Mouse (Mus musculus) heart, embryonic 14.5 days (tissue): Measurements from ENCODE around the gene Asb1. TPM values are rescaled to one million over a fixed set of nuclear protein-coding genes. Genes with fewer than 3 reads are reported as not detected.

ENCODE experiments used
- ATAC-seq: fragments of 200-750 bp; cut with Nextera tagmentation; 2 replicates; pipeline ENCODE4 v1.8.0; 2017; ENCODE audit warnings: low read depth, moderate TSS enrichment; ENCODE audit not compliant: insufficient number of reproducible peaks, insufficient read depth, low FRiP score
- H3K27ac ChIP-seq, 2 experiments: fragments of 200-500 bp in 1 of 2; fragments of 300-500 bp in 1 of 2; sonication (generic) in 1 of 2; replicated peaks in 1 of 2; 2 replicates each; pipeline ENCODE4 v1.5.1; 2012 to 2014; ENCODE audit warnings: low read depth in 2 of 2, low read length in 2 of 2, control low read depth in 1 of 2, mild to moderate bottlenecking in 1 of 2, mixed read lengths in 1 of 2; ENCODE audit not compliant: control insufficient read depth in 1 of 2, insufficient read depth in 1 of 2
- H3K27me3 ChIP-seq: fragments of 300-500 bp; sonication (generic); 2 replicates; pipeline ENCODE4 v1.6.1; 2014; ENCODE audit warnings: mild to moderate bottlenecking, low read length, control low read depth; ENCODE audit not compliant: control insufficient read depth, insufficient read depth
- H3K36me3 ChIP-seq: fragments of 300-500 bp; sonication (generic); 2 replicates; pipeline ENCODE4 v1.6.1; 2014; ENCODE audit warnings: mild to moderate bottlenecking, control low read depth, low read length, mixed read lengths; ENCODE audit not compliant: control insufficient read depth, insufficient read depth
- H3K4me1 ChIP-seq, 2 experiments: fragments of 200-500 bp in 1 of 2; fragments of 300-500 bp in 1 of 2; sonication (generic) in 1 of 2; 2 replicates each; pipeline ENCODE4 v1.6.1; 2012 to 2014; ENCODE audit warnings: low read length in 2 of 2, control low read depth in 1 of 2, mixed read lengths in 1 of 2; ENCODE audit not compliant: control insufficient read depth in 2 of 2, insufficient read depth in 2 of 2
- H3K4me2 ChIP-seq: fragments of 300-500 bp; sonication (generic); 2 replicates; pipeline ENCODE4 v1.6.1; 2014; ENCODE audit warnings: mild to moderate bottlenecking, low read length
- H3K4me3 ChIP-seq, 2 experiments: fragments of 200-500 bp in 1 of 2; fragments of 300-500 bp in 1 of 2; sonication (generic) in 1 of 2; 2 replicates each; pipeline ENCODE4 v1.5.1; 2012 to 2014; ENCODE audit warnings: low read length in 2 of 2, mild to moderate bottlenecking in 2 of 2, control low read depth in 1 of 2, low read depth in 1 of 2, moderate library complexity in 1 of 2; ENCODE audit not compliant: control insufficient read depth in 1 of 2, insufficient read depth in 1 of 2
- H3K9ac ChIP-seq: fragments of 300-500 bp; sonication (generic); 2 replicates; pipeline ENCODE4 v1.6.1; 2014; ENCODE audit warnings: mild to moderate bottlenecking, low read length
- H3K9me3 ChIP-seq: fragments of 300-500 bp; sonication (generic); 2 replicates; pipeline ENCODE4 v1.6.1; 2016; ENCODE audit warnings: low read length, control low read depth; ENCODE audit not compliant: control insufficient read depth
- WGBS: fragments of 180-500 bp; shearing (Covaris S2); extraction: QIAGEN DNeasy Blood & Tissue Kit; methylation state at CpG from one replicate; pipeline ENCODE4 v1.1.7; 2014; 5-methylcytosine and 5-hydroxymethylcytosine counted together
- polyA plus RNA-seq: library from polyadenylated mRNA; unstranded; fragments of >200 nt; fragmentation: Nextera tagmentation; extraction: Ambion mirVana; gene quantifications from 2 replicates; pipeline ENCODE4 v1.2.1, GENCODE M21; 2014

The Asb1 gene
- polyA plus RNA-seq, 1 experiment from 2014 or later: 5.7 TPM

DNA sequence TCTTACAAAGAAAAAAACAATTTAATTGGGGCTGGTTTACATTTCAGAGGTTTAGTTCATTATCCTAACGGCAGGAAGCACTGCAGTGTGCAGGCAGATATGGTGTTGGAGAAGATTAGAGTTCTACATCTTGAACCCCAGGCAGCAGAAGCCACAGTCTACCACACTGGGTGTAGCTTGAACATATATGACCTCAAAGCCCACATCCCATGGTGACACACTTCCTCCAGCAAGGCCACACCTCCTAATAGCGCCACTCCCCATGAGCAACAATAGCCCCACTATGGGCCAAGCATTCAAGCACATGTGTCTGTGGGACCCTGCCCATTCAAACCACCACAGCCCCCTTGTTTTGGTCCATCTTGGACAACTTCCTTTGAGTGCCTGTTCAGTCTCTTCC, 26.9 kb downstream of the Asb1 start:
- Histone ChIP-seq H3K36me3 (no peaks in the 10 kb centered on the region), H3K4me2 (no peak overlapping the region), H3K9ac (no peak overlapping the region), H3K27me3 (no peaks in the 10 kb centered on the region), H3K4me1 (no peaks in the 10 kb centered on the region), H3K27ac (no peak overlapping the region), H3K4me3 (no peak overlapping the region), H3K9me3 (no peaks in the 10 kb centered on the region)
- ATAC-seq: no peak
- WGBS: 64% methylated on average over 2 of the region's 2 CpGs

DNA sequence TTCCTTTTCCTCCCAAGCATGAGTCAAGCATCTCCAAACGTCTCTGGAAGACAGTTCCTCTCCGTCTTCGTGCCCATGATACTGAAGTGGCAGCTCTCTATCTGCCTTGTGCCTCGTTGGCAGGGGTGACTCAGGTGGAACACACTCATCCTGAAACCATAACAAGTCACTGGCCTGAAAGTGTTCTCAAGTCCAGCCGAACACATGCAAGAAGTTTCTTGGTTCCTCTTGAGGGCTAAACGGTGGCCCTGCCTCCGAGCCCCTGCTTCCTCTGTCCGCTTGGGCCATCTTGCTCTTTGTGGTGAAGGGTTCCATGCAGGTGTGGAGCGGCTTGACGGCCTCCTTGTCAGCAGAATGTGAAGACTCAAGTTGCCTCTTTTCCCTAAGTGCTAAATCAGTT, 32.1 kb downstream of the Asb1 start:
- Histone ChIP-seq H3K27ac (no peak overlapping the region), H3K27me3 (no peaks in the 10 kb centered on the region), H3K9ac (no peak overlapping the region), H3K4me2 (no peak overlapping the region), H3K4me3 (no peak overlapping the region), H3K9me3 (no peaks in the 10 kb centered on the region), H3K36me3 (no peaks in the 10 kb centered on the region), H3K4me1 (no peaks in the 10 kb centered on the region)
- 73% methylated on average over 10 of the region's 10 CpGs for WGBS
- ATAC-seq: no peak

DNA sequence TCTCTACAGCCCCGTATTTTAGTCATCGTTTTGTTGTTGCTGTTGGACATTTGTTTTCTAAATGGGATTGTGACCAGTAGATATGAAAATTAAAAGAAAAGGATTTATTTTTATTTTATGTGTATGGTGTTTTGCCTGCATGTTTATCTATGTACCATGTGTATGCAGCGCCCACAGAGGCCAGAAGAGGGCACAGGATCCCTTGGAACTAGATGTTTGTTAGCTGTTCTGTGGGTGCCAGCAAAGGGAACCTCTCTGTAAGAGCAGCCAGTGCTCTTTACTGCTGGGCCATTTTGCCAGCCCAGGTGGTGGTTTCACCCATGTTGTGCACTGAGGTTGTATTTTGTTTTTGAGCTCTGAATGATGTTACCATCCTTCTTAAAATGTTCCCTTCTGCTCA, 33.9 kb downstream of the Asb1 start:
- Histone ChIP-seq H3K4me2 (no peak overlapping the region), H3K27me3 (no peaks in the 10 kb centered on the region), H3K36me3 (no peaks in the 10 kb centered on the region), H3K4me3 (no peak overlapping the region), H3K9me3 (no peaks in the 10 kb centered on the region), H3K4me1 (peaks cover 0 to 7% of the 10 kb centered on the region in 2 experiments; a peak in 2 of 4 replicates), H3K9ac (no peak overlapping the region), H3K27ac (no peak overlapping the region)
- no peak for ATAC-seq
- WGBS: 54% methylated on average over 3 of the region's 3 CpGs

DNA sequence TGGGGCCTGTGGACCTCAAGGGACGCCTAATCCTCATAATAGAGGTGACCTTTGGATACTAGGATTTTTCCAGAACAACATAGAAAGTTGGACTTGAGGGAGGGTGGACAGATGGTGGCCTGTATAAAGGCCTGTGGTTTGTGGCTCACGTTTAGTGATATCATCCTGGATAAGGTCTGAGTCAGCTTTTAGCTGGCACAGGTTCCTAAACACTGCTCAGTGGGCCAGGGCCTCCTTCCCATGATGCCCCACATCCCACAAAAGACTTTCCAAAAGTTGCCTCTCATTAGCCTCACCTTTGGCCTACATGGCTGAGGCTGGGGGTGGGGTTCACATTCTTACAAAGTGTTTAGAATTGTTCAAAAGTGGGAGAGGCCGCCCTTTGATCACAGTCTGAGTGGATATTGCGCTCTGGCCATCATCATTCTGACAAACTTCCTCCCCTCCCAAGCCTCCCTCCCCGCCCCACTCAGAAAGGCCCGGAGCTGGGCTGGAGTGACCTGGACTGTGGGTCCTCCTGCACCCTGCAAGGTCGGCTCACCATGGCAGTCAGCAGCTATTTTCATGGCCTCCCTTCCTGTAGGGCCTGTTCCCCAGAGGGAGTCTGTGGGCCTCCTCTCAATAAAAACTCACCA, 37.7 kb downstream of the Asb1 start:
- Histone ChIP-seq H3K9ac (no peak overlapping the region), H3K36me3 (no peaks in the 10 kb centered on the region), H3K27me3 (no peaks in the 10 kb centered on the region), H3K4me3 (no peak overlapping the region), H3K9me3 (no peaks in the 10 kb centered on the region), H3K4me2 (no peak overlapping the region), H3K4me1 (peaks cover 4 to 9% of the 10 kb centered on the region in 2 experiments; a peak in 2 of 4 replicates), H3K27ac (no peak overlapping the region)
- ATAC-seq: no peak
- 45% methylated on average over 7 of the region's 7 CpGs for WGBS

DNA sequence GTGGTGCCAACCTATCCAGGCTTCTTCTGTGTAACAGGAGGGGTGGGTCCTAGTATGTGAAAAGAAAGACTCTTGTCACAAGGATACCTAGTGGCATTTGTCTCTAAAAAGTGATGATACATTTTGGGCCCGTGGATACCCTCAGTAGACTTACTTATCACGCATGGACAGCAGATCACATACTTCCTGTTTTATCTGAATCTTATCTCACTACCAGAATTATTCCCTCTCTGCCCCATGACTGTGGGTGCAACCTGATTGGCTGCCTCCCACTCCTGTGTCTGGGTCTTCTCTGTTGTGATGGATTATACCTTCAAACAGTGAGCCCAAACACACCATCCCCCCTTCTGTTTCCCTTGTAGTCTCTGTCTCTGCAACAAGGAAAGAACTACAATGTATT, 40.2 kb downstream of the Asb1 start:
- Histone ChIP-seq H3K27me3 (no peaks in the 10 kb centered on the region), H3K4me3 (no peak overlapping the region), H3K9ac (no peak overlapping the region), H3K4me2 (no peak overlapping the region), H3K36me3 (no peaks in the 10 kb centered on the region), H3K9me3 (no peaks in the 10 kb centered on the region), H3K27ac (no peak overlapping the region), H3K4me1 (peaks cover 4 to 9% of the 10 kb centered on the region in 2 experiments; a peak in 2 of 4 replicates)
- 42% methylated on average over 2 of the region's 2 CpGs for WGBS
- no peak for ATAC-seq

DNA sequence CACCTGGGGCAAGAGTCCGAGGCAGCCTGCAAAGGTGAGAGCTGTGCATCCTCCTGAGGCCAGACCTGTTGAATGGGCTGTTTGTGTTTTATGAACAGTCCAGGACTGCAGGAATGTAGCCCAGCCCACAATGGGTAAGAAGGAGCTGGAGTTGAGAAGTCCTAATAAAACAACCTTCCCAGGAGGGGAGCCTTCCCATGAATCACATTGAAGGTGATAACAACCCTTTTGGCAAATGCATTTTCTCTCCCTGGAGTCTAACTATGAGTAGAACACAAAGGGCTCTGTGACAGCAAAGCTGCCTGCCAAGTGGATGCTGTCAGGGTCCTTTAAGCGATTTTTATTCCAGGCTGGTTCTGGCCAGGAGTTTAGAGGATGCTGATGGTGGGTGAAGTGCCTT, 40.9 kb downstream of the Asb1 start:
- Histone ChIP-seq H3K4me3 (no peak overlapping the region), H3K9ac (no peak overlapping the region), H3K9me3 (no peaks in the 10 kb centered on the region), H3K36me3 (no peaks in the 10 kb centered on the region), H3K4me2 (no peak overlapping the region), H3K27ac (no peak overlapping the region), H3K4me1 (peaks cover 4 to 9% of the 10 kb centered on the region in 2 experiments; a peak in 2 of 4 replicates), H3K27me3 (no peaks in the 10 kb centered on the region)
- ATAC-seq: no peak
- 65% methylated on average over 2 of the region's 2 CpGs for WGBS

DNA sequence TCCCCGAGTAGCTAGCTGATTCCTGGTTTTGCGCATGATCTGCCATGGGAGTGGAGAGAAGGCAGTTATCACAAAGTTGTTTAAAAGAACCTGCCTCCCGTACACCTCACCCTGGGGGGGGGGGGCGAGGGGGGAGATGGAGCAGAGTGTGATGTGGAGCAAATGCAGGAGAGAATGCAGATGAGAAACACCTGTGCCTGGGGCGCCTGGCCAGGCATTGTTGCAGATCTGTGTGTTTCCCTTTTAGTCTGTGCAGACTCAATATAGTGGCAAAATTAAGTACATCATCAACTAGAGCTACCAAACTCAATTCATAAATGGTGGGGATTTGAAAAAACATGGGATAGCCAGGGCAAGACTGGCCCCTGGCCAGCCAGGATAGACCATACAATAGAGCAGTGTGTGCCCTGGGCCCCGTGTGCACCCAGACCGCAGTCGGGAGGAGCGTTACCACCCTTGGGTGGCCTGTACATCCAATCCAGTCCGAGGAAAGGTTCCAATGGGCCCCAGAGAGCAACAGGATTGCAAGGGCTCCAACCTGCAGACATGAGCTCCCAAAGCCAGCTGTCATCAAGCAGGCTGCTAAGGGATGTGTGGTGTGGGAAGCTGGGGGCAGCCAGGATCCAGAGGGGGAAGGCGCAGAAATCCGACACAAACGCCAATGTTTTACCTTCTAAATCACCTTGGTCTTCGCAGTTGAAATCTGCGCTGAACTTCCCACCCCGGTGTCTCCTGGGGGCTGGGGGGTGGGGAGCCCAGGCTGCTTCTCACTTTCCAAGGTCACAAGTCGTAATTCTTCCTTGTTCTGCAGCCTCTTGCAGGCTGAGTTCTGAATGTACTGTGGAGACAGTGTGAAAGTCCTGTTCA, 44.9 kb downstream of the Asb1 start:
- no peaks in the 10 kb centered on the region for H3K36me3 ChIP-seq
- no peak overlapping the region for H3K9ac ChIP-seq
- no peak overlapping the region for H3K4me3 ChIP-seq
- WGBS: 74% methylated on average over 17 of the region's 17 CpGs
- no peak for ATAC-seq
- H3K27ac ChIP-seq: no peak overlapping the region
- no peaks in the 10 kb centered on the region for H3K9me3 ChIP-seq
- H3K4me1 ChIP-seq: peaks cover 2 to 3% of the 10 kb centered on the region in 2 experiments; a peak in 2 of 4 replicates
- no peak overlapping the region for H3K4me2 ChIP-seq
- no peaks in the 10 kb centered on the region for H3K27me3 ChIP-seq
